Mouse (Mus musculus) intestine, postnatal 0 days (tissue): ENCODE data around the gene Il13. TPM values are rescaled to one million over a fixed set of nuclear protein-coding genes. Genes with fewer than 3 reads are reported as not detected.
A peak's percentile ranks its signal among the peaks of the same experiment; 100 is the strongest.

Source experiments
- ATAC-seq: fragments of 200-750 bp; cut with Nextera tagmentation; 2 replicates; pipeline ENCODE4 v1.8.0; 2017; ENCODE audit warnings: mild to moderate bottlenecking, moderate TSS enrichment, moderate library complexity
- H3K27ac ChIP-seq: fragments of 300-500 bp; sonication (generic); 2 replicates; pipeline ENCODE4 v1.5.1; 2014; ENCODE audit warnings: mild to moderate bottlenecking, low read depth, low read length, moderate library complexity
- H3K27me3 ChIP-seq: fragments of 300-500 bp; sonication (generic); replicated peaks from 2 replicates; pipeline ENCODE4 v1.6.1; 2014; ENCODE audit warnings: low read length, mixed read lengths; ENCODE audit not compliant: control insufficient read depth, insufficient read depth
- H3K36me3 ChIP-seq: fragments of 300-500 bp; sonication (generic); 2 replicates; pipeline ENCODE4 v1.6.1; 2014; ENCODE audit warnings: mild to moderate bottlenecking, moderate library complexity; ENCODE audit not compliant: control insufficient read depth, insufficient read depth
- H3K4me1 ChIP-seq: fragments of 300-500 bp; sonication (generic); replicated peaks from 2 replicates; pipeline ENCODE4 v1.6.1; 2014; ENCODE audit warnings: antibody characterized with exemption, low read length, mixed read lengths; ENCODE audit not compliant: control insufficient read depth, insufficient read depth
- H3K4me2 ChIP-seq: fragments of 300-500 bp; sonication (generic); replicated peaks from 2 replicates; pipeline ENCODE4 v1.6.1; 2014; ENCODE audit warnings: low read depth, mild to moderate bottlenecking, moderate library complexity
- H3K4me3 ChIP-seq: fragments of 300-500 bp; sonication (generic); 2 replicates; pipeline ENCODE4 v1.5.1; 2014; ENCODE audit warnings: low read depth, low read length
- H3K9ac ChIP-seq: fragments of 300-500 bp; sonication (generic); 2 replicates; pipeline ENCODE4 v1.6.1; 2014; ENCODE audit warnings: mild to moderate bottlenecking, low read depth, low read length
- H3K9me3 ChIP-seq: fragments of 300-500 bp; sonication (generic); 2 replicates; pipeline ENCODE4 v1.6.1; 2016; ENCODE audit warnings: mixed run types; ENCODE audit not compliant: control insufficient read depth
- CTCF ChIP-seq: sonication (generic); IDR thresholded peaks from 2 replicates; pipeline ENCODE4 v1.5.1; 2016; ENCODE audit warnings: low read depth, mild to moderate bottlenecking, control low read depth, antibody characterized with exemption, moderate library complexity
- WGBS: fragments of 180-500 bp; shearing (Covaris S2); extraction: QIAGEN DNeasy Blood & Tissue Kit; methylation state at CpG from one replicate; pipeline ENCODE4 v1.1.7; 2014; 5-methylcytosine and 5-hydroxymethylcytosine counted together
- polyA plus RNA-seq: library from polyadenylated mRNA; unstranded; fragments of >200 nt; fragmentation: Nextera tagmentation; extraction: Ambion mirVana; gene quantifications from 2 replicates; pipeline ENCODE4 v1.2.1, GENCODE M21; 2015

Il13 gene
- polyA plus RNA-seq, 1 experiment from 2014 or later: not detected

- no peaks in the 10 kb centered on the region for H3K36me3 ChIP-seq
- H3K9ac ChIP-seq: no peak overlapping the region
- H3K4me1 ChIP-seq: no peaks in the 10 kb centered on the region
- peaks cover 13% of the 10 kb centered on the region; the same call in 1 of the 2 replicates for H3K27me3 ChIP-seq
- TF ChIP-seq CTCF: no peak
- no peak overlapping the region for H3K27ac ChIP-seq
- 2% methylated on average over 33 of the region's 40 CpGs for WGBS
- 0 out of 2 replicates have a peak, but pooled peaks have one; percentile 10 for ATAC-seq
- H3K4me2 ChIP-seq: peak overlapping the region; percentile 63
- no peaks in the 10 kb centered on the region for H3K9me3 ChIP-seq
- peak overlapping the region; percentile 31 for H3K4me3 ChIP-seq
These were observed 1.7 kb upstream of the Il13 start for GRCm38 (mm10) chr11:53636183-53636646.

GRCm38 (mm10) chr11:53635590-53636182, 1.2 kb upstream of the Il13 start:
- H3K9me3 ChIP-seq: no peaks in the 10 kb centered on the region
- H3K27ac ChIP-seq: no peak overlapping the region
- peaks cover 13% of the 10 kb centered on the region; the same call in 1 of the 2 replicates for H3K27me3 ChIP-seq
- no peaks in the 10 kb centered on the region for H3K4me1 ChIP-seq
- no peaks in the 10 kb centered on the region for H3K36me3 ChIP-seq
- H3K4me2 ChIP-seq: peak overlapping the region; percentile 63
- H3K4me3 ChIP-seq: peak overlapping the region; percentile 31
- no peak overlapping the region for H3K9ac ChIP-seq
- ATAC-seq: no peak
- TF ChIP-seq CTCF: no peak
- WGBS: 53% methylated on average over 9 of the region's 9 CpGs

DNA sequence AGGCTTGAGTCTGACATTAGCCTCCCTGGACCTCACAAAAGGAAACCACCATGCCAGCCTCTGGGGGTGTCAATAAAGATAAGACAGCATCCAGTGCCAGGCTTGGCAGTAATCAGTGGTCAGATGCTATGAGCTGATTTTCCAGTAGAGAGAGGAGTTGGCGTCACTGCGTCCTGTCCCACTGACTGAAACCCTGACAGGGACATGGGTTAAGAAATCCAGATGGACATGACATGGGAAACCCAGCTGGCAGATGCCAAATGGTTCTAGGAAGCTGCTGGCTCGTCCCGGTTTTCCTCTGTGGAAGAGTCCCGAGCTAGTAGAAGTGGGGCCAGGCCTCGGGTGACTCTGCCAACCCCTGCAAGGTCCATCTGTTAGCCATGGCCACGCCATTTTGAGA, 858 bp downstream of the Il13 start:
- Histone ChIP-seq H3K4me1 (no peaks in the 10 kb centered on the region), H3K36me3 (no peaks in the 10 kb centered on the region), H3K9ac (no peak overlapping the region), H3K9me3 (no peaks in the 10 kb centered on the region), H3K4me3 (no peak overlapping the region), H3K4me2 (no peak overlapping the region), H3K27me3 (peaks cover 13% of the 10 kb centered on the region; the same call in 1 of the 2 replicates), H3K27ac (no peak overlapping the region)
- 85% methylated on average over 7 of the region's 7 CpGs for WGBS
- TF ChIP-seq CTCF: no peak
- no peak for ATAC-seq

DNA sequence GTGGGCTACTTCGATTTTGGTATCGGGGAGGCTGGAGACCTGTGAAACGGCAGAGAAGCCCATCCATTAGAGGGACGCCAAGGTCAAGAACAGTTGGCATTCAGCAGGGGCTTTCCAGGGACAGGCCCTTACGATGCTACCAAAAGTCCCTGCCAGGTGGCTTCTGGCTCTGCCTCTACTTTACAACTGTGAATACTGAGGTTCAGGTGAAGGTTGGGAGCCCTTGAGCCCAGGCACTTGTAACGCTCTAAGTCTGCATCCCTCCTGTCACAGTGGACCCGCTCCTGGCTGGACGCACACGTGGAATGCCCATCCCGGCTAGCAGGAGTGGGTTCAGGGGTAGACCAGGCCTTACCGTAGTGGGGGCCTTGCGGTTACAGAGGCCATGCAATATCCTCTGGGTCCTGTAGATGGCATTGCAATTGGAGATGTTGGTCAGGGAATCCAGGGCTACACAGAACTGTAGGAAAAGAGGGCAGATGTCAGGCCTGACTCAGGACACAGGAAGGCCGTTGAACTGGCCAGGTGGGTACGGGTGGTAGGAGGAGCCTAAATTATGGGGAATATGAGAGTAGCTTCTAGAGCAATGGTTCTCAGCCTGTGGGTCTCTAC, 2.3 kb downstream of the Il13 start:
- no peak for ATAC-seq
- WGBS: 78% methylated on average over 14 of the region's 14 CpGs

DNA sequence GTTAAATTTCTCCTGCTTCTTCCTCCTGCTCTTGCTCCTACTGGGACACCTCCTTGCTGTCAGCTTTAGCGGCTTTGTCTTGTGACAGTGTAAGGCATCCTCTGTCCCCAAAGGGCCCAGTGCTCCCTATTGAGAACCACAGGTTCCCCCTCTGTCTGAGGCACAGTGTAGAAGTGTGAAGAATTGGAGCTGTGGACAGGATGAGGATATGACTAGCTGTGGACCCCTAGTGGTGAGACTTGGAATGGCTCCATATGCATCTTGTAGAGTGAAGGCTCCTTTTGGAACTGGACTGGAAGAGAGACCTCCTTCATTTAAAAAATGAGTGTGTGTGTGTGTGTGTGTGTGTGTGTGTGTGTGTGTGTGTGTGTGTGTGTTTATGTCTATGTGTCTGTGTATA, 6.6 kb downstream of the Il13 start:
- Histone ChIP-seq H3K4me2 (no peak overlapping the region), H3K9me3 (no peaks in the 10 kb centered on the region), H3K4me1 (no peaks in the 10 kb centered on the region), H3K27ac (no peak overlapping the region), H3K9ac (no peak overlapping the region), H3K4me3 (no peak overlapping the region), H3K27me3 (no peaks in the 10 kb centered on the region), H3K36me3 (no peaks in the 10 kb centered on the region; the same call in 1 of the 2 replicates)
- 10% methylated on average over 1 of the region's 1 CpGs for WGBS
- peak; percentile 57; the same call in 1 of the 2 replicates for ATAC-seq
- peak; percentile 92 for TF ChIP-seq CTCF

More for the DNA sequence above, 2.3 kb downstream of the Il13 start:
- Histone ChIP-seq H3K36me3 (no peaks in the 10 kb centered on the region; the same call in 1 of the 2 replicates), H3K27ac (no peak overlapping the region), H3K4me1 (no peaks in the 10 kb centered on the region), H3K9me3 (no peaks in the 10 kb centered on the region), H3K4me3 (no peak overlapping the region), H3K4me2 (no peak overlapping the region), H3K27me3 (peaks cover 13% of the 10 kb centered on the region; the same call in 1 of the 2 replicates), H3K9ac (no peak overlapping the region)
- peak; percentile 57 for TF ChIP-seq CTCF

DNA sequence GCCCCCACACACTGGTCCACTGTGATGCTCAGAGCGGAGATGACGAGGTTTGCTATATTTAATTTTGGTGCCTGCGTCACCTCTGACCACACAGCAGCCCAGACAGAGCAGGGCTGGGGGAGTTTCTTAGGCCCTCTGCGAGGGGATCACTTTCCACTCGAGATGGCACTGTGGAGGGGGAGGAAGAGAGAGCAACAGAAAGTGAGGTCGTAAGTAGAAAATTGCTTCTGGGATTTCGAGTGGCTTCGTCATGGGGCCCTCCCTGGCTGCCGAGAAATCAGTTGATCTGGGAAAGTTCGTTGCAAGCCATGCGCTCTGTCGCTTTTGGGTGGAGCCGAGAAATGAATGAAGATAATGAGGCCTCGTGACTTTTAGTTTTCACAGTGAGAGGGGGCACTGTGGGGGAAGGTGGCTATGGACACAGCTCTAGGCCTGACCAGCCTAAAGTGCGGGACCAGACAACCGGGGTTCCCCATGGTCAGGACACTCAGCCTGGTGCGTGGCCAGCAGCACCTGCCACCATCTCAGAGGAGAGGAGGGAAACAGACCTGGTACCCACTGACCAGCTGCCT, 7.6 kb downstream of the Il13 start:
- no peaks in the 10 kb centered on the region for H3K4me1 ChIP-seq
- no peaks in the 10 kb centered on the region for H3K9me3 ChIP-seq
- H3K9ac ChIP-seq: no peak overlapping the region
- no peak for ATAC-seq
- H3K27ac ChIP-seq: no peak overlapping the region
- 64% methylated on average over 17 of the region's 17 CpGs for WGBS
- no peak for TF ChIP-seq CTCF
- no peak overlapping the region for H3K4me3 ChIP-seq
- H3K4me2 ChIP-seq: no peak overlapping the region
- no peaks in the 10 kb centered on the region; the same call in 1 of the 2 replicates for H3K36me3 ChIP-seq
- no peaks in the 10 kb centered on the region for H3K27me3 ChIP-seq
